Mouse (Mus musculus) A20 (cell line): ENCODE data around the gene Rgs6.

ENCODE experiments used
- DNase-seq: peaks from one replicate; pipeline ENCODE4 v3.0.0-alpha.2; 2011; ENCODE audit warnings: low read depth, low spot score

The Rgs6 gene

GRCm38 (mm10) chr12:83178770-83179169, 590.7 kb downstream of the Rgs6 start:
- DNase-seq = no peak

DNA sequence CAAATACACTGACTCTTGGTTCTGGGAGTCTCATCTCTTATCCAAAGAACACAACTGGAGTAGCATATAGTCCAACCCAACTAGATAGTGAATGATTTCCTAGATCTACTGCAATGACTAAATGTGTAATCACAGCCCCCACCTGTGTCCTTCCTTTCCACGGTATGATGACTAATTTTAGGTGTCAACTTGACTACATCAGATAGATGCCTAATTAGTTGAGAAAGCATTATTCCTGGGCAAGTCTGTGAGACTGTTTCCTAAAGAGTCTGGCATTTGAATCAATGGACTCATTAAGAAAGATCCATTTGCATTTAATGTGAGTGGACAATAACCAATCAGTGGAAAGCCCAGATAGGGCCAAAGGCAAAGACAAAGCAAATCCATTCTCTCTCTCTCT, 591.8 kb downstream of the Rgs6 start:
- DNase-seq = no peak

- DNase-seq = no peak
Measured at GRCm38 (mm10) chr12:83180561-83180960, 592.5 kb downstream of the Rgs6 start.

DNA sequence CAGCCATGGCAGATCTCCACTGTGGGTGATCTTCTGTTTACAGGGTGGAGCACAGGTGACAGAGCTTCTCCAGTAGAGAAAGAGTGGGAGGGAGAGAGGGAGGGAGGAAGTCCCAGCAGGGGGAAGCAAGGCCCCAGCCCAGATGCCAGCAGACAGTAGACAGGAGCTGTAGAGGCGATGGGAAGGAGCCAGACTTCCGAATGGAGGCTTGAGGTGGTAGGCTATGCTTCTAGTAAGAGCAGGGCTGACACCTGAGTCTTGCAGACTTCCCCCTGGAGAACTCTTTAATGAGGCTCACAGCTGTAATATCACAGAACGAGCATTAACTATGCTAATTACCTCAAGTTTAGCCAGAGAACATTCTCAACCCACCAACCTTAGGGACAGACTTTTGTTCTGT, 613.6 kb downstream of the Rgs6 start:
- DNase-seq = no peak

GRCm38 (mm10) chr12:83204361-83204760, 616.3 kb downstream of the Rgs6 start:
- no peak for DNase-seq

- no peak for DNase-seq
Measured at GRCm38 (mm10) chr12:83206866-83207265, 618.8 kb downstream of the Rgs6 start.

DNA sequence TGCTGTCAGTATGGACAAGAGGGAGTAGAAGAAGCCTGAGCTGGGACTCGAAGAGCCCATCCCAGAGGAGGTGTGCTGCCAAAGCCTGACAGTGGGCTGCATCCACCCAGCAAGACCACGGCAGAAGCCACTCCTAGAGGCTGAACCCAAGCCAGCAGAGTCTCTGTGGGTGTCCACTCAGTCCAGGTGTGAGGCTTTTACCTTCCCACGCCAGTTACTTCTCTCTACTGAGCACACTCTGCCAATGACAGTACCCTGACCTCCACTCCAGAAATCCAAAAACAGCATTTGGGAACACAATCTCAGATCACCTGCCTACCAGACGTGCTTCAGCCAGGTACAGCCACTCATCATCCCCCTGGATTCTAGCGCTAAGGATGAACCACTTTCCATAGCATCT, 619.4 kb downstream of the Rgs6 start:
- DNase-seq = no peak

GRCm38 (mm10) chr12:83208011-83208410, 619.9 kb downstream of the Rgs6 start:
- no peak for DNase-seq

DNA sequence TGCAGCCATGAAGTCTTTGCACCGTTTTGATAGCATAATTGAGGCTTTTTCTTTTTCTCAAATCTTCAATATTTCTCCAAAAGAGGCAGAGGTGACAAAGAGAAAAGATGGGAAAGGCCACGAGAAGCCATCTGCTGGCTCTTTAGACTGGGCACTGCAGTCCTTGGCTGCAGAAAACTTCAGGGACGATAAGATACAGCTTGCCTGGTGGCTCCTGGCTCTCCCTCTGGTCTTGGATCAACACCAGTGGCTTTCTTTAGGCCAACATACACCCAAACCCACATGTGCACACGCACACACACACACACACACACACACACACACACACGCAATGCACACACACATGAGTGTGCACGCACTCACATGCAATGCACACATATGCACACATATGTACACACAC, 620.7 kb downstream of the Rgs6 start:
- DNase-seq = no peak

- no peak for DNase-seq
Measured at GRCm38 (mm10) chr12:83209461-83209860, 621.4 kb downstream of the Rgs6 start.

DNA sequence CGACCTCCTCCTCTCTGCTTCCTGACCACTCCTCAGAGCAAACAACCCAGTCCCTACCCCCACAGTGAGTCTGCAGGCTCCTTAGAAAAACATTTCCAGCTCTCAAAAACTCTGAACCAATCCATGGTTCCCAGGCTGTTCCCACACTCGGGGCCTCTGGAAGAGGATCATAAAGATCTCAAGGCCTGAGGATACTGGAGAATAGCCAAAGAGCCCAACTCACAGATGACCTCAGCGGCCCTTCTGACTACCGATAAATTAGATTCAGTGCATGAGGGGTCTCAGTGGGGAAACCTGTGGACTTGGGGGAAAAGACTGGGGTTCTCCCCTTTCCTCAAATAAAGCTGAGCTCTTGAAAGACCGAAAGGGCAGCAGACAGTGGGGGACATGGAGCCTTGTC, 622.2 kb downstream of the Rgs6 start:
- DNase-seq = no peak

- DNase-seq = no peak
Measured at GRCm38 (mm10) chr12:83210735-83211134, 622.6 kb downstream of the Rgs6 start.

GRCm38 (mm10) chr12:83211146-83211822, 623.2 kb downstream of the Rgs6 start:
- DNase-seq = no peak
